Mouse (Mus musculus) bone marrow, adult 2 months (tissue): ENCODE results near the gene Hic1. TPM values are rescaled to one million over a fixed set of nuclear protein-coding genes. Genes with fewer than 3 reads are reported as not detected.

Source experiments
- H3K27ac ChIP-seq: fragments of 200-500 bp; 2 replicates; pipeline ENCODE4 v1.5.1; 2012; ENCODE audit warnings: low read depth, mild to moderate bottlenecking, control low read depth, inconsistent platforms, low read length; ENCODE audit not compliant: control insufficient read depth, poor library complexity, insufficient read depth
- H3K4me1 ChIP-seq: fragments of 200-500 bp; 2 replicates; pipeline ENCODE4 v1.6.1; 2011; ENCODE audit warnings: low read length; ENCODE audit not compliant: control insufficient read depth, insufficient read depth
- H3K4me3 ChIP-seq: fragments of 200-500 bp; replicated peaks from 2 replicates; pipeline ENCODE3; 2011; ENCODE audit warnings: mild to moderate bottlenecking, low read depth, low read length, control low read depth; ENCODE audit not compliant: control insufficient read depth
- CTCF ChIP-seq: fragments of 200-500 bp; IDR thresholded peaks from 2 replicates; pipeline ENCODE4 v1.5.1; 2011; ENCODE audit warnings: low read length, control low read depth; ENCODE audit not compliant: control insufficient read depth, insufficient read depth
- POLR2A ChIP-seq: fragments of 200-500 bp; IDR thresholded peaks from 2 replicates; pipeline ENCODE4 v1.6.1; 2011; ENCODE audit warnings: low read depth, mild to moderate bottlenecking, control low read depth, low read length, borderline replicate concordance; ENCODE audit not compliant: control insufficient read depth
- WGBS: fragments of 180-500 bp; shearing (Covaris S2); methylation state at CpG from one replicate; pipeline ENCODE4 v1.1.7; 2018; 5-methylcytosine and 5-hydroxymethylcytosine counted together
- polyA plus RNA-seq: library from polyadenylated mRNA; stranded (reverse); fragments of >200 nt; gene quantifications from 2 replicates; pipeline ENCODE4 v1.2.4, GENCODE M21; 2011; ENCODE audit warnings: low replicate concordance; ENCODE audit not compliant: missing spikeins, insufficient read depth, insufficient read length

Gene Hic1
- polyA plus RNA-seq, 1 experiment = not detected

DNA sequence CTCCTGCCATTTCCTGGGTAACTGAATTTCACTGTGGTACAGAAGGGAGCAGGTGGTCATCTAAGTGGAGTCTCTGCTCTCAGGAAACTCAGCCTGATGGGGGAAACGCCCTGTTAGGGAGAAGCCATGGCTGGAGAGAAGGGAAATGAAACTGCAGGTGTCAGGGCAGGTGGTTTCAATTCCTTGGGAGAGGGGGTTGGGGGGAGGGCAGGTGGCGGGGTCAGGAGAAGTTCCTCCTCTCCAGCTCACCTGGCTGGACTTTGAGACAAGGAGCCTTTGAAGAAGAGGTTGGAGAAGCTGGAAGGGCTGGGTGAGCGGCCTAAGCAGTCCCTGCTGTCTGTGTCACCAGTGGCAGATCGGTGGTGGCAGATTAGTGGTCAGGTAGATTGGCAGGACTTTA lies 37.0 kb upstream of the Hic1 start:
- no peak overlapping the region for H3K27ac ChIP-seq
- H3K4me3 ChIP-seq = no peak overlapping the region
- 72% methylated on average over 4 of the region's 4 CpGs for WGBS
- H3K4me1 ChIP-seq = no peaks in the 10 kb centered on the region; the same call in 1 of the 2 replicates
- TF ChIP-seq POLR2A (no peak), CTCF (no peak)

GRCm38 (mm10) chr11:75204472-75204871 lies 35.2 kb upstream of the Hic1 start:
- WGBS = 30% methylated on average over 9 of the region's 9 CpGs
- TF ChIP-seq POLR2A (no peak), CTCF (no peak)
- no peaks in the 10 kb centered on the region; the same call in 1 of the 2 replicates for H3K4me1 ChIP-seq
- H3K4me3 ChIP-seq = no peak overlapping the region
- no peak overlapping the region for H3K27ac ChIP-seq

GRCm38 (mm10) chr11:75203926-75204325 lies 34.6 kb upstream of the Hic1 start:
- 81% methylated on average over 4 of the region's 4 CpGs for WGBS
- Histone ChIP-seq H3K4me3 (no peak overlapping the region), H3K4me1 (no peaks in the 10 kb centered on the region; the same call in 1 of the 2 replicates), H3K27ac (no peak overlapping the region)
- TF ChIP-seq CTCF (no peak), POLR2A (no peak)

GRCm38 (mm10) chr11:75201721-75202120 lies 32.4 kb upstream of the Hic1 start:
- WGBS = 73% methylated on average over 8 of the region's 8 CpGs
- TF ChIP-seq CTCF (no peak), POLR2A (no peak)
- no peaks in the 10 kb centered on the region; the same call in 1 of the 2 replicates for H3K4me1 ChIP-seq
- H3K4me3 ChIP-seq = no peak overlapping the region
- no peak overlapping the region for H3K27ac ChIP-seq

- TF ChIP-seq CTCF (no peak), POLR2A (no peak)
- no peak overlapping the region for H3K4me3 ChIP-seq
- H3K27ac ChIP-seq = no peak overlapping the region
- WGBS = 85% methylated on average over 12 of the region's 12 CpGs
- H3K4me1 ChIP-seq = no peaks in the 10 kb centered on the region; the same call in 1 of the 2 replicates
These were observed 31.6 kb upstream of the Hic1 start for GRCm38 (mm10) chr11:75200935-75201334.

DNA sequence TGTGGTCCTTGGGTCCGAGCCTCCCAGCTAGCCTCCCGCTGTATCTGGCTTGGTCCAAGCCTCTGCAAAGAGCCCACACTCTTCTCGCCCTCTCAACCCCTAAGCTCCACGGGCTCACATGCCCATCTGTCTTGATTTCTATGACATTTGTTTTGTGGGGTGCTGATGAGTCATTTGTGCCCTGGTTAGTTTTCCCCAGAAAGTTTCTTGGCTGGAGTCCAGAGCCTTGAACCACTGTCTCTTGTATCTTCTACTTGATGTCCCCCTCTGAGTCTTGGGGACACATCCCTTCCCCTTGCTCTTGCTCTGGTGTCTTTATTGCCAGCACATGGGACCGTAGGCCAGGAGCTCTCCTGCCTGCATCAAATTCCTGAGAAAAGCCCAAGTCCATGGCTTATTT lies 30.6 kb upstream of the Hic1 start:
- WGBS = 57% methylated on average over 5 of the region's 5 CpGs
- TF ChIP-seq POLR2A (no peak), CTCF (no peak)
- no peak overlapping the region for H3K27ac ChIP-seq
- H3K4me1 ChIP-seq = no peaks in the 10 kb centered on the region
- H3K4me3 ChIP-seq = no peak overlapping the region

GRCm38 (mm10) chr11:75198792-75199191 lies 29.5 kb upstream of the Hic1 start:
- no peak overlapping the region for H3K27ac ChIP-seq
- TF ChIP-seq CTCF (no peak), POLR2A (no peak)
- H3K4me1 ChIP-seq = no peaks in the 10 kb centered on the region
- H3K4me3 ChIP-seq = no peak overlapping the region
- 84% methylated on average over 4 of the region's 4 CpGs for WGBS

DNA sequence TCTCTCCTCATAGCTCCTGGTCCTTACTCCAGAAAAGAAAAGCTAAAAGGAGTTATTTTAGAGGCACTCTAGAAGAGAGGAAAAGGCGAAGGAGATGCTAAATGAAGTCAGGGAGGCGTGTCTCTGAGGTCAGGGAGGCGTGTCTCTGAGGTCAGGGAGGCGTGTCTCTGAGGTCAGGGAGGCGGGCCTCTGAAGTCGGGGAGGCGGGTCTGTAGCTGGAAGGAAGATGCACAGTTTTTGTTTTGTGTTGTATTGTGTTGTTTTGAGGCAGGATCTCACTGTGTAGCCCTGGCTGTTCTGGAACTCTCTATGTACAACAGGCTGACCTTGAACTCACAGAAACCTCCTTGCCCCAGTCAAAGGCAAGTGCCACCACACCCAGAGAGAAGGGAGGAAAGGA lies 28.6 kb upstream of the Hic1 start:
- WGBS = 54% methylated on average over 7 of the region's 7 CpGs
- TF ChIP-seq POLR2A = no peak
- no peak for TF ChIP-seq CTCF
- no peak overlapping the region for H3K4me3 ChIP-seq
- H3K4me1 ChIP-seq = no peaks in the 10 kb centered on the region
- no peak overlapping the region for H3K27ac ChIP-seq

DNA sequence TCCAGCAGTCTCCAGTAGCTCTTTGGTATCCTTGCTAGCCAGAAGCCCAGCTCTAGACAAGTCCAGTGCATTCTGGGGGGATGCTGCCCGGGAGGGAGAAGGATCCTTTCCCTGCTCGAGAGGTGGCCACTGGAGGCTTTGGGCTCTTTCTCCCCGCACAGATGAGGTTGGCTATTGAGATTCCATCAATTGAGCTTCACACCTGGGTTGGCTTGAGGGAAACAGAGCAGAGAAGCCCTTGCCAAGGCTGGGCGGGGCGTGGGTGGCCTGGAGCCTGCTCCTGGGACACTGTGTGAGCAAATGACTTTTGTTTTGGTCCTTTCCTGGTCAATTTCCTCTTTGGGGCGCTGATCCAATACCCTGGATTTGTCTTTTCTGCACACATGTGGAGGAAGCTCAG lies 26.8 kb upstream of the Hic1 start:
- WGBS = 61% methylated on average over 6 of the region's 6 CpGs

More for the DNA sequence above, 26.8 kb upstream of the Hic1 start:
- Histone ChIP-seq H3K4me1 (no peaks in the 10 kb centered on the region), H3K4me3 (no peak overlapping the region), H3K27ac (no peak overlapping the region)
- TF ChIP-seq CTCF (no peak), POLR2A (no peak)
